Mouse (Mus musculus) mesoderm, embryonic 11.5 days (tissue): Measurements from ENCODE around the gene Aldh1l2.

Experiments used
- DNase-seq: peaks from one replicate; pipeline ENCODE4 v3.0.0-alpha.2; 2012; ENCODE audit warnings: low read depth, low spot score

The Aldh1l2 gene

GRCm38 (mm10) chr10:83457531-83457930 is 76.4 kb downstream of the Aldh1l2 start:
- DNase-seq: no peak

GRCm38 (mm10) chr10:83448582-83448981 is 85.4 kb downstream of the Aldh1l2 start:
- no peak for DNase-seq
